Mouse (Mus musculus) forebrain, embryonic 13.5 days (tissue): ENCODE measurements at regions not wholly inside any gene's neighbourhood (a gene's known extent, or its start where the extent isn't known, plus 50 kb on each side); places are given as distances from the start of the nearest gene placed in this dataset.

Experiments used
- ATAC-seq: fragments of 200-750 bp; cut with Nextera tagmentation; 2 replicates; pipeline ENCODE4 v1.8.0; 2017
- H3K27ac ChIP-seq: fragments of 300-500 bp; sonication (generic); 2 replicates; pipeline ENCODE4 v1.5.1; 2015; ENCODE audit warnings: inconsistent platforms, mild to moderate bottlenecking, moderate library complexity
- H3K27me3 ChIP-seq: fragments of 300-500 bp; sonication (generic); 2 replicates; pipeline ENCODE4 v1.6.1; 2015; ENCODE audit warnings: mild to moderate bottlenecking, inconsistent platforms
- H3K36me3 ChIP-seq: fragments of 300-500 bp; sonication (generic); 2 replicates; pipeline ENCODE4 v1.6.1; 2015; ENCODE audit warnings: mild to moderate bottlenecking, inconsistent platforms; ENCODE audit not compliant: poor library complexity, severe bottlenecking
- H3K4me1 ChIP-seq: fragments of 300-500 bp; sonication (generic); 2 replicates; pipeline ENCODE4 v1.6.1; 2015; ENCODE audit warnings: inconsistent platforms
- H3K4me2 ChIP-seq: fragments of 300-500 bp; sonication (generic); 2 replicates; pipeline ENCODE4 v1.6.1; 2015; ENCODE audit warnings: inconsistent platforms, mild to moderate bottlenecking, moderate library complexity
- H3K4me3 ChIP-seq: fragments of 300-500 bp; sonication (generic); 2 replicates; pipeline ENCODE4 v1.5.1; 2015; ENCODE audit warnings: mild to moderate bottlenecking, inconsistent platforms
- H3K9ac ChIP-seq: fragments of 300-500 bp; sonication (generic); 2 replicates; pipeline ENCODE4 v1.6.1; 2015; ENCODE audit warnings: mild to moderate bottlenecking, inconsistent platforms
- H3K9me3 ChIP-seq: fragments of 300-500 bp; sonication (generic); replicated peaks from 2 replicates; pipeline ENCODE4 v1.6.1; 2016; ENCODE audit warnings: inconsistent platforms
- WGBS: fragments of 180-500 bp; shearing (Covaris S2); methylation state at CpG from one replicate; pipeline ENCODE4 v1.1.7; 2015; 5-methylcytosine and 5-hydroxymethylcytosine counted together

DNA sequence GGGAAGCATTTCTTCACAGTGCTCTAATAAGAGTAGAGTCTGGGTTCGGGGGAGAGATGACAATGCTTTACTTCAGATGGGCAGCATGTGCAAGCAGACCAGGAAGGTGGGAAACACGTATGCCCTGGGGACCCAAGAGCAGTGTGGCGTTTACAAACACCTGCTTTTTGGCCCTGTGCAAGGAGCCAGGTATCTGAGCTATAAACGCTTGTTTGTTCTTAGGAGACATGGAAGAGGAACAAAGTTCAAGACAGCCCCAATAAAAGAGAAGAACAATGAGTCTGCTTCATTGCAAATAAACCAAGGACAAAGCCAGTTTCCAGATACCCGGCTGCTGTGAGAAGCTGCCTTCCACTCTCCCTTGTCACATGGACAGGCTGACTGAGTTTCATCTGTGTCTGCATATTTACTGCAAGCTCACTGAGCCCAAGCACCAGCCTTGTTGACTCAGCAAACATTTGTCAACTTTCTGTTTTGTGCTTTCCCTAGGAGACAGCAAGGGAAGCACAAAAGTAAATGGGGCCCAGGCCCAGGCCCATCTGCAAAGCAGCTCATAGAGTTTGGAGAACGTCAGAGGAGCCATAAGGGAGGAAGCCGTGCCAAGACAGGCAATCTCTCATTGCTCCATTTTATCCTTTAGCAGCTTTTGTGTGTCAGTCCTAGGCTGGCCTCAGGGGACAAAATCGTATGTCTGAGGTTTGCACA, 136.1 kb upstream of the Cxcl12 start:
- Histone ChIP-seq H3K36me3 (no peaks in the 10 kb centered on the region), H3K27me3 (no peaks in the 10 kb centered on the region), H3K4me3 (no peak overlapping the region), H3K27ac (no peak overlapping the region), H3K4me1 (no peaks in the 10 kb centered on the region), H3K9ac (no peak overlapping the region), H3K9me3 (no peaks in the 10 kb centered on the region), H3K4me2 (no peak overlapping the region)
- WGBS = 76% methylated on average over 8 of the region's 8 CpGs
- ATAC-seq = no peak

DNA sequence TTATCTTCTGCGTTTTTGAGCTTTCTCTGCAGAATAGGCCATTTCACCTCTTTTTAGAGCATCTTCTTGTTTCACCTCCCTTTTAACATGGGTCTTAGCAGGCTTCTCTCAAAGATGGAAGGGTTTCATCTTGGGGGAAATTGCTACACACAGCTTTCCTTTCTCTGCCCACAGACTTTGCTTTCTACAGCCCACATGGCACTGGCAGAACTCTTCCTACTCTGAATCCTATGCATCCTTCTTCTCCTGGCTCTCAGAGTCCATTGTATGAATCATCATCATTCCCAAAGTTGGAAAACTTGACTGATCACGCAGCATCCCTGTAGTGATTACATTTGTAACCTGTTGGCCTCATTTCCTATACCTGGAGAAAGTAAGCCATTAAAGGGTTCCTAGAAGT, 124.6 kb upstream of the Cxcl12 start:
- ATAC-seq = no peak
- Histone ChIP-seq H3K4me1 (no peaks in the 10 kb centered on the region), H3K4me3 (no peak overlapping the region), H3K9ac (no peak overlapping the region), H3K36me3 (no peaks in the 10 kb centered on the region), H3K27ac (no peak overlapping the region), H3K27me3 (no peaks in the 10 kb centered on the region), H3K9me3 (no peaks in the 10 kb centered on the region), H3K4me2 (no peak overlapping the region)
- 89% methylated on average over 2 of the region's 2 CpGs for WGBS

DNA sequence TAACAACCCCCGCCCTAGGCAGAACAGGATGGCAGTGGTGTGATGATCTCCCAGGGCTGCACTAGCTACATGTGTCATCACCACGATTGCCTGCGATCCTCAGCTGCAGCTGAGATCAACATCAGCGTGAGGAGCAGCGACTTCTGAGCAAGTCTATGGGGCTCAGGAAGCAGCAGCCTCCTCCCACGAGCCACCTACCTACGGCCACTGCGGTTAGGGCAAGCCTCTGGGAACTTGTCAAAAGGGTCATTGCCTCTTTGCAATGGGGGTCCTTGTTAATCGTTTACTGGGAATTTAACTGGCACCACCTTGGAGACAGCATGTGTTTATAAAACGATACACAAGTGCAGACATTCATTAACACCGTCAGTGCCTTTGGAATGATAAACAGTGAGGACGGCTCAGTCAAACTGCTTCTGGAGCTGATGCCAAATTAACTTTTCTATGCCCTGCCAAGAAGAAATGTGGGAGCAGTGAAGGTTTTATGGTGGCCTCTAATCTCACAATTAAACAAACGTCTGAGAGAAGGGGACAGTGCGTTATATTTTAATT, 118.8 kb upstream of the Cxcl12 start:
- no peak overlapping the region for H3K4me3 ChIP-seq
- no peaks in the 10 kb centered on the region for H3K27me3 ChIP-seq
- H3K9ac ChIP-seq = no peak overlapping the region
- no peak overlapping the region for H3K4me2 ChIP-seq
- 41% methylated on average over 14 of the region's 14 CpGs for whole genome bisulfite sequencing
- peaks cover 9% of the 10 kb centered on the region for H3K4me1 ChIP-seq
- no peaks in the 10 kb centered on the region for H3K36me3 ChIP-seq
- ATAC-seq = peak; percentile 41; the same call in 1 of the 2 replicates
- H3K27ac ChIP-seq = no peak overlapping the region
- H3K9me3 ChIP-seq = no peaks in the 10 kb centered on the region

DNA sequence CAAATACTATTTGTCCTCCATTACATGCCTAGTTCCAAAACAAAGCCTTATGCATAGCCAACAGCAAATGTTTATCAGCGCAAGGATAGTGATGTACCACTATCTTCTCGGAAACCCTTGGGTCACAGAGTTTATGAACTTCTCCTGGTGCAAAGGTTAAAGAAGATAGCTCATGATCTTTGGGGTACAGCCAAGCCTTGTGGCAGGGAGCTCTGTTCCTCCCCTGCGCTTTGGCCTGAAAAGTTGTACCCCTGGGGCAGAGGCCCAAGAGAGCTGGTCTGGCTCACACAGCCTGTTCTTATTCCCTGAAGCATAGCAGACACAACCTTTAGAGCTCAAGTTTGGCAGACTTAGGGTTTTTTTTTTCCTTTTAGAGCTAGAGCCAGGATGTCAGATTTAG, 107.6 kb upstream of the Cxcl12 start:
- H3K4me1 ChIP-seq = no peaks in the 10 kb centered on the region
- ATAC-seq = no peak
- no peak overlapping the region for H3K4me3 ChIP-seq
- WGBS = 94% methylated on average over 3 of the region's 3 CpGs
- H3K27ac ChIP-seq = no peak overlapping the region
- H3K4me2 ChIP-seq = no peak overlapping the region
- H3K27me3 ChIP-seq = no peaks in the 10 kb centered on the region
- H3K36me3 ChIP-seq = no peaks in the 10 kb centered on the region
- no peaks in the 10 kb centered on the region for H3K9me3 ChIP-seq
- H3K9ac ChIP-seq = no peak overlapping the region

DNA sequence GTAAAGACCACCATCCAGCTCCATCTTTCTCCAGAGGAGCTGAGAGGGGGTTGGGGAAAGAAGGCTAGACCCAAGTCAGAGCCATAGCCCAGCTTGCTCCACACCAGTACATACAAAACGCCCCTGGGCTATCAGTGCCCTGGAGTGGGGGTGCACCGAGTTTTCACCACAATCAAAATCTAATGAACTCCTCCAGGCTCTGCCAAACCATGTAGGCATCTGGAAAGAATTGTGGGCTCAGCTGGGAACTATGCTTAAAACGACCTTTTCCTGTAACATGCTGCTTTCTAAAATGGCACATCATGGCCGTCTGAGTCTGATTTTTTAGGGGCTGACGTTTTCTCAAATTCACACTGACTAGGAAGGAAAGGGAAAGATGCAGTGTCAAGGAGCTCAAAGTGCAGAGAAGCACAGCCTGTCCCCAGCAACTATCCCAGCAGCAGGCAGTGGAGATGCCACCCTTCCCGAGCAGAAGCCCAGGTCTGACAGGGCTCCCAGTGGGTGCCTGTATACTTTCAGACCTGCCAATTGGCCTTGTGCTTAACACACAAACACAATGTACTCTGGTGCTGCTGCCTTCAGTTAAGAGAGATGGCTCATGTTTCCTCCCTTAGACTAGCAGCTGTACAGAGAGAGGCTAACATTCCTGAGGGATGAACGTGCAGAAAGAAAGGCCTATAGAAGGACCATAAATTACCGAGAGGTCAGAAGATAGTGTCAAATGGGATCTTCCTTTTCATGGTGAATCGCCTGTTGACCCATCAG, 100.6 kb upstream of the Cxcl12 start:
- Histone ChIP-seq H3K4me2 (no peak overlapping the region), H3K9me3 (no peaks in the 10 kb centered on the region), H3K4me1 (no peaks in the 10 kb centered on the region), H3K27ac (no peak overlapping the region), H3K36me3 (no peaks in the 10 kb centered on the region), H3K27me3 (no peaks in the 10 kb centered on the region), H3K4me3 (no peak overlapping the region), H3K9ac (no peak overlapping the region)
- ATAC-seq = no peak
- WGBS = 78% methylated on average over 9 of the region's 9 CpGs

DNA sequence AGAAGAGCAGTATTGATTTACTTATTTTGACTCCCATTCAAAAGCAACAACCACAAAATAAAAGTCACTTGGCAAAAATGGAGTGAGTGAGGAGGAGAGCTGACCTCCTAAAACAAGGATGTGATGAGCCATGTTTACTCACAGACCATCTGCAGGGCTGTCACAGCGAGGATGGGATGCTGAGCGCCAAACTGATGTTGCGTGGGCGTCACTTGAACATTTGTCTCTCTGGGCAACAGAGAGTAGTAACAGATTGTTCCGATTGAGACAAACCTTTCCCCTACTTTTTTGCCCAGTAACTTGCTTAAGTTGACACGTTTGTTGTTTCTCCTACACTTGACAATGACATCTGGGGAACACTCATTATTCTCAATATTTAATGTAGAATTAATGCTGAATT, 97.0 kb upstream of the Cxcl12 start:
- Histone ChIP-seq H3K4me3 (no peak overlapping the region), H3K27me3 (no peaks in the 10 kb centered on the region), H3K9ac (no peak overlapping the region), H3K27ac (no peak overlapping the region), H3K4me1 (no peaks in the 10 kb centered on the region), H3K36me3 (no peaks in the 10 kb centered on the region), H3K4me2 (no peak overlapping the region), H3K9me3 (no peaks in the 10 kb centered on the region)
- WGBS = 84% methylated on average over 6 of the region's 6 CpGs
- ATAC-seq = no peak

DNA sequence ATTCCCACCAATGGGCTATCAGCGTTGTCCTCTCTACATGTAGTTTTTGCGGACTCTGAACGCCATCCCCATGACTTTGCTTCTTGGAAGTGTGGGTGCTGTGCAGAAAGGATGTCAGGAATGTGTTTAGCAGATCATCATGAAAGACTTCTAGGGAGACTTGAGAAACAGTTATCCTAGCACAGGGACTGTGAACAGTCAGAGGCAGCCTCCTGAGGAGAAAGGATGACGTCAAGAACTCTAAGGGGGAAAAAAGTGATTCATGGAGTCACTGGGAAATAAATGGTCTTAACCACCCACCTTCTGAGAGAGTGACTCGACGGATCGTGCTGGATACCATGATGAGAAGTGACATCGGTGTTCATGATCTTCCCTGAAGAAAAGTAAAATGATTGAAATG, 96.5 kb upstream of the Cxcl12 start:
- Histone ChIP-seq H3K9me3 (no peaks in the 10 kb centered on the region), H3K4me1 (no peaks in the 10 kb centered on the region), H3K4me3 (no peak overlapping the region), H3K27me3 (no peaks in the 10 kb centered on the region), H3K27ac (no peak overlapping the region), H3K36me3 (no peaks in the 10 kb centered on the region), H3K4me2 (no peak overlapping the region), H3K9ac (no peak overlapping the region)
- ATAC-seq = no peak
- WGBS = 86% methylated on average over 8 of the region's 8 CpGs

DNA sequence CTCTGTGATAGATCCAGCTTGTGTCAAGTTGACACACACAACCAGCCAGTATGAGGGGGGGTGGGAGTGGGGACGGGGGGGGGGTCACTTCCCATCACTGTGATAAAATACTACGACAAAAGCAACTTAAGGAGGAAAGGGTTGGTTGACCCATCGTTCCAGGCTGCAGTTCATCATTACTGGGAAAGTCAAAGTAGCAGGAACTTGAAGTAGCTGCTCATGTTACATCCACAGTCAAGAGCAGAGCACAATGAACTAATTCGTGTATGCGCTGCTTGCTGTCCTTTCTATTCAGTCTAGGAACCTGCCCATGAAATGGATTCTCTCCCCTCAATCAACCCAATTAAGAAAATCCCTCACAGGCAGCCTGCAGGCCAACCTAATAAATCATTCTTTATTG, 88.8 kb upstream of the Cxcl12 start:
- no peaks in the 10 kb centered on the region for H3K36me3 ChIP-seq
- no peak overlapping the region for H3K4me3 ChIP-seq
- H3K27me3 ChIP-seq = no peaks in the 10 kb centered on the region
- no peak overlapping the region for H3K9ac ChIP-seq
- H3K27ac ChIP-seq = no peak overlapping the region
- no peak overlapping the region for H3K4me2 ChIP-seq
- 64% methylated on average over 5 of the region's 5 CpGs for WGBS
- no peak for ATAC-seq
- H3K9me3 ChIP-seq = no peaks in the 10 kb centered on the region
- no peaks in the 10 kb centered on the region for H3K4me1 ChIP-seq

DNA sequence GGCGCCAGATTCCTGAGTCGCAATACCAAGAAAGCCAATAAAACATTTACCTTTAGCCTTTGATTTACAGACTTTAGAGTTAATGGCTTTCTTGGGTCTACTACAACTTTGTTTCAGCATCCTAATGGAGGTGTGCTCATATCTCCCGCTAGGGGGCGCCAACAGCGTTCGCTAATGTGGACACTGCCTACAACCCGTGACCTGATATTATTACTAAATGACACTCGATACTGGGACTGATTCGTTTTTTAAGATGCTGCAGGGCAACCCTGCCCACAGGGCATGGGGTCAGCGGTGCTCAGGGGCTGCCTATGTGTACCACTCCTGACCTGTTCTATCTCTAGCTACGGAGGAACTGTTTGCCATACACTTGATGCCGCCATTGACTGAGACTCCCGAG, 87.4 kb upstream of the Cxcl12 start:
- ATAC-seq = no peak
- Histone ChIP-seq H3K4me3 (no peak overlapping the region), H3K27me3 (no peaks in the 10 kb centered on the region), H3K4me2 (no peak overlapping the region), H3K36me3 (no peaks in the 10 kb centered on the region), H3K27ac (no peak overlapping the region), H3K9me3 (no peaks in the 10 kb centered on the region), H3K4me1 (no peaks in the 10 kb centered on the region), H3K9ac (no peak overlapping the region)
- WGBS = 46% methylated on average over 13 of the region's 13 CpGs

DNA sequence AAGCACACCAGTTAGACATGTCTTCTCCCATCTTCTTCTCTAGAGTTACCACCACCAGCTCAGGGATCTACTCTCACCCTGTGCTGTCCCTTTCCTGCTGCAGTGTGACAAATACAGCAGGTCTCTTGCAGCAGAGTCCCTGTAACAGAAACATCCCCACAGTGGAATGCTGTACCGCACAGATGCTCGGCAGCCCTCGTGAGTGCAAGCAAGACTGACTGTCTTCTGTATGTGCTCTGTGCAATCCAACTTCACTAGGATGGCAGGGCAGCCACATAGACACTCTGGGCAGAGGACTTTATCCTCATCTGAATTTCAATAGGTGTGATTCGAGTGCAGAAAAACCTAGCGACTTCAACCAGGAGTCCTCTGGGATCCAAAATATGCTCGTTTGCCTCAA, 84.1 kb upstream of the Cxcl12 start:
- no peak overlapping the region for H3K27ac ChIP-seq
- H3K9ac ChIP-seq = no peak overlapping the region
- no peak overlapping the region for H3K4me3 ChIP-seq
- WGBS = 55% methylated on average over 6 of the region's 6 CpGs
- H3K36me3 ChIP-seq = no peaks in the 10 kb centered on the region
- H3K4me2 ChIP-seq = no peak overlapping the region
- H3K27me3 ChIP-seq = no peaks in the 10 kb centered on the region
- ATAC-seq = no peak
- H3K9me3 ChIP-seq = no peaks in the 10 kb centered on the region
- H3K4me1 ChIP-seq = no peaks in the 10 kb centered on the region

DNA sequence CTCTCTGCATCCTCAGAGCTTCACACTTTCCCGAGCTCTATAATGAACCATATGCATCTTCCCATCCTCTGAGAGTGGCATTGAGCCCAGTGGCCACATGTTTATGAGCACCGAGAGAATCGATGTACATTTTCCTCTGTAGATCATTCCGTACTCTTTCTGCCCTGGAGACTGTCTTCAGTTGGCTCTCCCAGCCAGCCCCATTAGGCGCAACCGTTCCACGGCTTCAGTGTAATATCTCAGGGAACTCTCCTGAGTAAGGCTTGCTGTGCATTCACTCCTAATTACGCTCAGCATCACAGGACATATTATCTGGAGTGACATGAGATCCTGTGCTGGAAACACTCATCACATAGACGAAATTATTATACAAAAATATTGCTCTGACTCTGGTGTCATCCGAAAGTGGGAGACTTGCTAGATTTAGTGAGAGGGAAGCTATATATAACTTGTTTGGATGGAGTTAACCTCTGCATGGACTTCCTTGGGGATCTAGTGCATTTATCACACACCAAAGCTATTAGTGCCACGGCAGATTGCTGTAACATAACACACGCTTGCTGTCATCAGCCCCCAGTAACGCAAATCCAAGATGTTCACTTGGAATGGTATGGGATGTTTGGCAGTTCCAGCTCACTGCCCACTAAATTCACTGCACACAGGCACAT, 83.4 kb upstream of the Cxcl12 start:
- ATAC-seq = no peak

DNA sequence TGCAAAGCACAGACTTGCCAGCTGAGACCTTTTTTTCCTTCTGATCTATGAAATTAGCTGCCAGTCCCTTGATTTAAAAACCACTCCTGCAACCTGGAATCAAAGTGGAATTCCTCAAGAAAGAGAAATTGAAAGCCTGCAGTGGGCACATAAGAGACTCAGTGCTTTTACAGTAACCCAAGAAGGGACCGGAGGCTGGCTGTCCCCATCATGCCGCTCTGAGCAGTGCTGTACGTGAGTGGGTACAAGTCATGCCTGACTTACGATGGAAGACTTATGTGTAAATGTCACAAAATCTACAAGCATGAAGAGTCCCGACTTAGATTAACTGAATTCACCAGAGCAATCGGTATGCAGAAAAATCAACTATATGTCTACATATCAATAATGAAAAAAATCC, 73.6 kb upstream of the Cxcl12 start:
- no peak overlapping the region for H3K9ac ChIP-seq
- H3K4me1 ChIP-seq = no peaks in the 10 kb centered on the region
- no peak overlapping the region for H3K4me2 ChIP-seq
- WGBS = 96% methylated on average over 6 of the region's 6 CpGs
- H3K27ac ChIP-seq = no peak overlapping the region
- H3K9me3 ChIP-seq = no peaks in the 10 kb centered on the region
- H3K36me3 ChIP-seq = no peaks in the 10 kb centered on the region
- no peak overlapping the region for H3K4me3 ChIP-seq
- no peak for ATAC-seq
- H3K27me3 ChIP-seq = no peaks in the 10 kb centered on the region

More for the DNA sequence above, 83.4 kb upstream of the Cxcl12 start:
- Histone ChIP-seq H3K9ac (no peak overlapping the region), H3K4me3 (no peak overlapping the region), H3K27ac (no peak overlapping the region), H3K4me1 (no peaks in the 10 kb centered on the region), H3K27me3 (no peaks in the 10 kb centered on the region), H3K9me3 (no peaks in the 10 kb centered on the region), H3K4me2 (no peak overlapping the region), H3K36me3 (no peaks in the 10 kb centered on the region)
- WGBS = 82% methylated on average over 13 of the region's 13 CpGs
